Mouse (Mus musculus) lung, postnatal 0 days (tissue): ENCODE data around the gene Arhgef28. TPM values are rescaled to one million over a fixed set of nuclear protein-coding genes. Genes with fewer than 3 reads are reported as not detected.
A peak's percentile ranks its signal among the peaks of the same experiment; 100 is the strongest.

Experiments used
- ATAC-seq: fragments of 200-750 bp; cut with Nextera tagmentation; 2 replicates; pipeline ENCODE4 v1.8.0; 2017; ENCODE audit warnings: moderate library complexity
- DNase-seq: peaks from one replicate; pipeline ENCODE4 v3.0.0-alpha.2; 2016; ENCODE audit warnings: low spot score
- H3K27ac ChIP-seq: fragments of 300-500 bp; sonication (generic); 2 replicates; pipeline ENCODE4 v1.5.1; 2014; ENCODE audit warnings: antibody characterized with exemption, mild to moderate bottlenecking, low read length, mixed read lengths
- H3K27me3 ChIP-seq: fragments of 300-500 bp; sonication (generic); replicated peaks from 2 replicates; pipeline ENCODE4 v1.6.1; 2014; ENCODE audit warnings: low read length, mixed read lengths; ENCODE audit not compliant: insufficient read depth
- H3K36me3 ChIP-seq: fragments of 300-500 bp; sonication (generic); 2 replicates; pipeline ENCODE4 v1.6.1; 2014; ENCODE audit warnings: low read length, mixed read lengths; ENCODE audit not compliant: insufficient read depth
- H3K4me1 ChIP-seq: fragments of 300-500 bp; sonication (generic); 2 replicates; pipeline ENCODE4 v1.6.1; 2014; ENCODE audit warnings: antibody characterized with exemption, low read depth, low read length, mixed read lengths; ENCODE audit not compliant: insufficient read depth
- H3K4me2 ChIP-seq: fragments of 300-500 bp; sonication (generic); replicated peaks from 2 replicates; pipeline ENCODE4 v1.6.1; 2014; ENCODE audit warnings: low read depth, mild to moderate bottlenecking, low read length, moderate library complexity, mixed read lengths
- H3K4me3 ChIP-seq: fragments of 300-500 bp; sonication (generic); 2 replicates; pipeline ENCODE4 v1.5.1; 2014; ENCODE audit warnings: low read depth, low read length
- H3K9ac ChIP-seq: fragments of 300-500 bp; sonication (generic); replicated peaks from 2 replicates; pipeline ENCODE4 v1.6.1; 2014; ENCODE audit warnings: low read depth, mild to moderate bottlenecking
- H3K9me3 ChIP-seq: fragments of 300-500 bp; sonication (generic); 2 replicates; pipeline ENCODE4 v1.6.1; 2016; ENCODE audit warnings: low read length, mixed read lengths
- CTCF ChIP-seq: IDR thresholded peaks from 2 replicates; pipeline ENCODE4 v1.5.1; 2016; ENCODE audit warnings: antibody characterized with exemption, mild to moderate bottlenecking
- EP300 ChIP-seq: IDR thresholded peaks from 2 replicates; pipeline ENCODE4 v1.6.1; 2016; ENCODE audit warnings: antibody characterized with exemption, mild to moderate bottlenecking, control low read depth
- WGBS: fragments of 180-500 bp; shearing (Covaris S2); extraction: QIAGEN DNeasy Blood & Tissue Kit; methylation state at CpG from one replicate; pipeline ENCODE4 v1.1.7; 2014; 5-methylcytosine and 5-hydroxymethylcytosine counted together
- polyA plus RNA-seq: library from polyadenylated mRNA; unstranded; fragments of >200 nt; fragmentation: Nextera tagmentation; extraction: Ambion mirVana; gene quantifications from 2 replicates; pipeline ENCODE4 v1.2.1, GENCODE M21; 2015

Arhgef28 gene
- polyA plus RNA-seq, 1 experiment from 2014 or later = 53.0 TPM

- Histone ChIP-seq H3K27ac (no peak overlapping the region), H3K27me3 (no peaks in the 10 kb centered on the region), H3K4me2 (peak overlapping the region; percentile 37), H3K9me3 (no peaks in the 10 kb centered on the region), H3K9ac (0 out of 2 replicates have a peak overlapping the region, but pooled peaks have one; percentile 4), H3K36me3 (no peaks in the 10 kb centered on the region), H3K4me3 (no peak overlapping the region), H3K4me1 (no peaks in the 10 kb centered on the region)
- DNase-seq (peak; percentile 25), ATAC-seq (no peak)
- TF ChIP-seq EP300 (no peak), CTCF (no peak)
- 30% methylated on average over 14 of the region's 14 CpGs for WGBS
These were observed 278.7 kb downstream of the Arhgef28 start for GRCm38 (mm10) chr13:97927376-97928134.

GRCm38 (mm10) chr13:97926371-97926770 is 279.9 kb downstream of the Arhgef28 start:
- Histone ChIP-seq H3K27me3 (no peaks in the 10 kb centered on the region), H3K4me3 (no peak overlapping the region), H3K9ac (no peak overlapping the region), H3K4me1 (no peaks in the 10 kb centered on the region), H3K4me2 (no peak overlapping the region), H3K9me3 (no peaks in the 10 kb centered on the region), H3K27ac (no peak overlapping the region), H3K36me3 (no peaks in the 10 kb centered on the region)
- TF ChIP-seq CTCF (no peak), EP300 (no peak)
- DNase-seq = no peak
- WGBS = 60% methylated on average over 10 of the region's 10 CpGs
- ATAC-seq = no peak

- no peaks in the 10 kb centered on the region for H3K36me3 ChIP-seq
- H3K27me3 ChIP-seq = no peaks in the 10 kb centered on the region
- no peak overlapping the region for H3K4me2 ChIP-seq
- H3K27ac ChIP-seq = no peak overlapping the region
- H3K9ac ChIP-seq = no peak overlapping the region
- DNase-seq = no peak
- ATAC-seq = no peak
- WGBS = 96% methylated on average over 5 of the region's 5 CpGs
- no peaks in the 10 kb centered on the region for H3K9me3 ChIP-seq
- H3K4me3 ChIP-seq = no peak overlapping the region
- no peaks in the 10 kb centered on the region for H3K4me1 ChIP-seq
- TF ChIP-seq EP300 = no peak
- TF ChIP-seq CTCF = no peak
These were observed 283.2 kb downstream of the Arhgef28 start for GRCm38 (mm10) chr13:97923009-97923408.

- H3K4me3 ChIP-seq = no peak overlapping the region
- H3K4me1 ChIP-seq = no peaks in the 10 kb centered on the region
- no peak overlapping the region for H3K27ac ChIP-seq
- no peaks in the 10 kb centered on the region for H3K36me3 ChIP-seq
- no peaks in the 10 kb centered on the region for H3K9me3 ChIP-seq
- TF ChIP-seq EP300 (no peak), CTCF (no peak)
- DNase-seq (no peak), ATAC-seq (no peak)
- H3K9ac ChIP-seq = no peak overlapping the region
- H3K27me3 ChIP-seq = no peaks in the 10 kb centered on the region
- no peak overlapping the region for H3K4me2 ChIP-seq
- WGBS = 54% methylated on average over 8 of the region's 8 CpGs
These were observed 286.6 kb downstream of the Arhgef28 start for GRCm38 (mm10) chr13:97919590-97919989.

GRCm38 (mm10) chr13:97918117-97918900 is 287.9 kb downstream of the Arhgef28 start:
- no peak for DNase-seq
- 77% methylated on average over 12 of the region's 12 CpGs for whole genome bisulfite sequencing
- no peaks in the 10 kb centered on the region for H3K36me3 ChIP-seq
- TF ChIP-seq CTCF (no peak), EP300 (no peak)
- no peaks in the 10 kb centered on the region for H3K27me3 ChIP-seq
- no peak overlapping the region for H3K4me2 ChIP-seq
- H3K9ac ChIP-seq = no peak overlapping the region
- H3K4me1 ChIP-seq = no peaks in the 10 kb centered on the region
- no peak overlapping the region for H3K27ac ChIP-seq
- H3K4me3 ChIP-seq = no peak overlapping the region
- no peak for ATAC-seq
- no peaks in the 10 kb centered on the region for H3K9me3 ChIP-seq

- WGBS = 29% methylated on average over 10 of the region's 10 CpGs
- Histone ChIP-seq H3K27ac (no peak overlapping the region), H3K9me3 (no peaks in the 10 kb centered on the region), H3K4me3 (no peak overlapping the region), H3K4me1 (no peaks in the 10 kb centered on the region), H3K36me3 (no peaks in the 10 kb centered on the region), H3K4me2 (no peak overlapping the region), H3K9ac (no peak overlapping the region), H3K27me3 (no peaks in the 10 kb centered on the region)
- ATAC-seq = no peak
- no peak for DNase-seq
- TF ChIP-seq CTCF = no peak
These were observed 295.2 kb downstream of the Arhgef28 start for GRCm38 (mm10) chr13:97911013-97911412.
